Mouse (Mus musculus): ENCODE data around the gene Jund. TPM values are rescaled to one million over a fixed set of nuclear protein-coding genes. Genes with fewer than 3 reads are reported as not detected.

Jund gene
- total and polyA plus RNA-seq, 3 experiments, result 16.5 to 18.8 TPM; not detected in 1

GRCm38 (mm10) chr8:70678679-70679078 lies 20.1 kb upstream of the Jund start:
- Histone ChIP-seq H3K9me3 (replicated peaks; ENCODE audit: insufficient read depth, low read length) (no peaks in the 10 kb centered on the region), H3K79me2 (ENCODE audit: control insufficient read depth, insufficient read depth, low read length, poor library complexity) (peaks cover 21% of the 10 kb centered on the region), H3K4me3 (ENCODE audit: control insufficient read depth in 1 of 2, insufficient read depth in 1 of 2, low read depth in 2 of 2, low read length in 2 of 2) (no peak overlapping the region), H3K4me1 (ENCODE audit: control insufficient read depth in 1 of 2, insufficient read depth in 2 of 2, low read length in 2 of 2) (peaks cover 5 to 18% of the 10 kb centered on the region in 2 experiments; a peak in 3 of 4 replicates), H3K27me3 (ENCODE audit: control insufficient read depth in 1 of 2, insufficient read depth in 2 of 2, low read length in 2 of 2) (no peaks in the 10 kb centered on the region), H3K9ac (ENCODE audit: control insufficient read depth, low read depth, low read length, poor library complexity, severe bottlenecking) (no peak overlapping the region), H3K36me3 (ENCODE audit: control insufficient read depth in 1 of 2, insufficient read depth in 2 of 2, low read length in 2 of 2) (peaks cover 0 to 17% of the 10 kb centered on the region in 2 experiments; a peak in 2 of 4 replicates), H3K27ac (ENCODE audit: control insufficient read depth, low read depth, low read length) (no peak overlapping the region)
- TF ChIP-seq POLR2AphosphoS2 (IDR thresholded peaks at IDR 0.05; ENCODE audit: low read length) (no peak), POLR2A (IDR thresholded peaks at IDR 0.05; ENCODE audit: control insufficient read depth in 1 of 2, insufficient read depth in 1 of 2, low read depth in 1 of 2, low read length in 2 of 2, poor library complexity in 1 of 2) (peak in 1 of 2 experiments; percentile 14; a peak in 1 of 4 replicates)
- DNase-seq (ENCODE audit: low read depth, low spot score), result no peak

GRCm38 (mm10) chr8:70679404-70679803 lies 19.3 kb upstream of the Jund start:
- Histone ChIP-seq H3K4me3 (ENCODE audit: control insufficient read depth in 1 of 2, insufficient read depth in 1 of 2, low read depth in 2 of 2, low read length in 2 of 2) (no peak overlapping the region), H3K9me3 (replicated peaks; ENCODE audit: insufficient read depth, low read length) (no peaks in the 10 kb centered on the region), H3K79me2 (ENCODE audit: control insufficient read depth, insufficient read depth, low read length, poor library complexity) (peaks cover 14% of the 10 kb centered on the region), H3K27me3 (ENCODE audit: control insufficient read depth in 1 of 2, insufficient read depth in 2 of 2, low read length in 2 of 2) (peaks cover 0 to 1% of the 10 kb centered on the region in 2 experiments; a peak in 1 of 4 replicates), H3K4me1 (ENCODE audit: control insufficient read depth in 1 of 2, insufficient read depth in 2 of 2, low read length in 2 of 2) (peaks cover 2 to 11% of the 10 kb centered on the region in 2 experiments; a peak in 3 of 4 replicates), H3K27ac (ENCODE audit: control insufficient read depth, low read depth, low read length) (no peak overlapping the region), H3K9ac (ENCODE audit: control insufficient read depth, low read depth, low read length, poor library complexity, severe bottlenecking) (no peak overlapping the region), H3K36me3 (ENCODE audit: control insufficient read depth in 1 of 2, insufficient read depth in 2 of 2, low read length in 2 of 2) (peaks cover 0 to 10% of the 10 kb centered on the region in 2 experiments; a peak in 2 of 4 replicates)
- TF ChIP-seq CTCF (IDR thresholded peaks at IDR 0.05 in 2 of 3, conservative IDR thresholded peaks at IDR 0.05 in 1 of 3; ENCODE audit: control insufficient read depth in 1 of 3, insufficient read depth in 1 of 3, low read depth in 2 of 3, low read length in 3 of 3, poor library complexity in 1 of 3, severe bottlenecking in 1 of 3), result no peak
- no peak for TF ChIP-seq GABPA (IDR thresholded peaks at IDR 0.05; ENCODE audit: low read depth, low read length)
- no peak for TF ChIP-seq JUND (IDR thresholded peaks at IDR 0.05; ENCODE audit: low read depth, low read length)
- TF ChIP-seq BHLHE40 (IDR thresholded peaks at IDR 0.05; ENCODE audit: borderline replicate concordance, low read depth, low read length), result no peak
- TF ChIP-seq TBP (IDR thresholded peaks at IDR 0.05; ENCODE audit: low read depth, low read length), result no peak
- TF ChIP-seq KAT2A (conservative IDR thresholded peaks at IDR 0.05; ENCODE audit: low read depth, low read length), result no peak
- TF ChIP-seq POLR2A (IDR thresholded peaks at IDR 0.05; ENCODE audit: control insufficient read depth in 1 of 2, insufficient read depth in 1 of 2, low read depth in 1 of 2, low read length in 2 of 2, poor library complexity in 1 of 2), result 0 out of 4 replicates have a peak, but pooled peaks of 1 of the 2 experiments have one; percentile 4
- TF ChIP-seq POLR2AphosphoS5 (IDR thresholded peaks at IDR 0.05; ENCODE audit: borderline replicate concordance, low read depth, low read length), result no peak
- no peak for TF ChIP-seq MAFK (IDR thresholded peaks at IDR 0.05; ENCODE audit: borderline replicate concordance, low read depth, low read length)
- no peak for DNase-seq (ENCODE audit: low read depth, low spot score)

- Histone ChIP-seq H3K9ac (ENCODE audit: control insufficient read depth, low read depth, low read length, poor library complexity, severe bottlenecking) (no peak overlapping the region), H3K4me3 (ENCODE audit: control insufficient read depth in 1 of 2, insufficient read depth in 1 of 2, low read depth in 2 of 2, low read length in 2 of 2) (no peak overlapping the region), H3K9me3 (replicated peaks; ENCODE audit: insufficient read depth, low read length) (no peaks in the 10 kb centered on the region), H3K27ac (ENCODE audit: control insufficient read depth, low read depth, low read length) (no peak overlapping the region), H3K79me2 (ENCODE audit: control insufficient read depth, insufficient read depth, low read length, poor library complexity) (peaks cover 8% of the 10 kb centered on the region), H3K36me3 (ENCODE audit: control insufficient read depth in 1 of 2, insufficient read depth in 2 of 2, low read length in 2 of 2) (peaks cover 0 to 4% of the 10 kb centered on the region in 2 experiments; a peak in 2 of 4 replicates), H3K27me3 (ENCODE audit: control insufficient read depth in 1 of 2, insufficient read depth in 2 of 2, low read length in 2 of 2) (peaks cover 0 to 3% of the 10 kb centered on the region in 2 experiments; a peak in 3 of 4 replicates), H3K4me1 (ENCODE audit: control insufficient read depth in 1 of 2, insufficient read depth in 2 of 2, low read length in 2 of 2) (peaks cover 2 to 5% of the 10 kb centered on the region in 2 experiments; a peak in 2 of 4 replicates)
- TF ChIP-seq CHD1 (IDR thresholded peaks at IDR 0.05; ENCODE audit: low read depth, low read length) (no peak), MXI1 (IDR thresholded peaks at IDR 0.05; ENCODE audit: low read depth, low read length) (no peak), POLR2AphosphoS5 (IDR thresholded peaks at IDR 0.05; ENCODE audit: borderline replicate concordance, low read depth, low read length) (no peak), TAL1 (IDR thresholded peaks at IDR 0.05; ENCODE audit: low read length) (no peak), JUND (IDR thresholded peaks at IDR 0.05; ENCODE audit: low read depth, low read length) (no peak), USF2 (IDR thresholded peaks at IDR 0.05; ENCODE audit: borderline replicate concordance in 1 of 2, insufficient read depth in 1 of 2, low read depth in 1 of 2, low read length in 2 of 2) (no peak), NRF1 (IDR thresholded peaks at IDR 0.05; ENCODE audit: insufficient read depth, low read depth, low read length, poor library complexity, severe bottlenecking) (no peak), MEF2A (IDR thresholded peaks at IDR 0.05; ENCODE audit: extremely low read depth, insufficient replicate concordance, low read depth, low read length, poor library complexity, severe bottlenecking) (no peak)
- DNase-seq (ENCODE audit: low read depth, low spot score), result no peak
Observed at GRCm38 (mm10) chr8:70680039-70680438, 18.7 kb upstream of the Jund start.

Data from MEL (cell line).